Mouse (Mus musculus): Measurements from ENCODE around the gene Dhx35. TPM values are rescaled to one million over a fixed set of nuclear protein-coding genes. Genes with fewer than 3 reads are reported as not detected.

The Dhx35 gene
- polyA plus RNA-seq, 2 experiments = 3.2 to 4.6 TPM

- 64% methylated on average over 4 of the region's 4 CpGs for WGBS (ENCODE audit: insufficient replicate concordance)
- Histone ChIP-seq H3K4me3 (ENCODE audit: insufficient read depth in 1 of 2, low read depth in 2 of 2, low read length in 2 of 2) (no peak overlapping the region), H3K4me2 (ENCODE audit: low read depth) (no peak overlapping the region), H3K36me3 (replicated peaks; ENCODE audit: control insufficient read depth, insufficient read depth, low read depth) (no peaks in the 10 kb centered on the region), H3K9me3 (ENCODE audit: control insufficient read depth, low read length) (no peaks in the 10 kb centered on the region), H3K27ac (no peak overlapping the region), H3K9ac (replicated peaks) (no peak overlapping the region), H3K27me3 (ENCODE audit: control insufficient read depth, insufficient read depth, low read length) (no peaks in the 10 kb centered on the region), H3K4me1 (replicated peaks; ENCODE audit: control insufficient read depth in 2 of 2, insufficient read depth in 2 of 2, low read length in 1 of 2) (no peaks in the 10 kb centered on the region)
- TF ChIP-seq EP300 (IDR thresholded peaks at IDR 0.05; ENCODE audit: low read depth) (no peak), CTCF (IDR thresholded peaks at IDR 0.05; ENCODE audit: low read depth) (no peak)
- DNase-seq (ENCODE audit: low read depth in 3 of 3, low spot score in 3 of 3) (no peak), ATAC-seq (ENCODE audit: insufficient read depth) (no peak)
Observed at GRCm38 (mm10) chr2:158864126-158864458, 69.5 kb downstream of the Dhx35 start.

- Histone ChIP-seq H3K9me3 (ENCODE audit: control insufficient read depth, low read length) (no peaks in the 10 kb centered on the region), H3K4me1 (replicated peaks; ENCODE audit: control insufficient read depth in 2 of 2, insufficient read depth in 2 of 2, low read length in 1 of 2) (no peaks in the 10 kb centered on the region), H3K4me3 (ENCODE audit: insufficient read depth in 1 of 2, low read depth in 2 of 2, low read length in 2 of 2) (no peak overlapping the region), H3K36me3 (replicated peaks; ENCODE audit: control insufficient read depth, insufficient read depth, low read depth) (no peaks in the 10 kb centered on the region), H3K9ac (replicated peaks) (no peak overlapping the region), H3K27me3 (ENCODE audit: control insufficient read depth, insufficient read depth, low read length) (no peaks in the 10 kb centered on the region), H3K4me2 (ENCODE audit: low read depth) (no peak overlapping the region), H3K27ac (no peak overlapping the region)
- ATAC-seq (ENCODE audit: insufficient read depth) (peak; percentile 34; the same call in 1 of the 2 replicates), DNase-seq (ENCODE audit: low read depth in 3 of 3, low spot score in 3 of 3) (peak; percentile 24 to 42 (median 31))
- TF ChIP-seq EP300 (IDR thresholded peaks at IDR 0.05; ENCODE audit: low read depth) = no peak
- peak; percentile 97 for TF ChIP-seq CTCF (IDR thresholded peaks at IDR 0.05; ENCODE audit: low read depth)
- 16% methylated on average over 10 of the region's 10 CpGs for WGBS (ENCODE audit: insufficient replicate concordance)
Observed at GRCm38 (mm10) chr2:158865358-158865757, 70.8 kb downstream of the Dhx35 start.

GRCm38 (mm10) chr2:158886571-158886970 is 92.0 kb downstream of the Dhx35 start:
- H3K4me2 ChIP-seq (ENCODE audit: low read depth) = no peak overlapping the region
- H3K4me3 ChIP-seq (ENCODE audit: insufficient read depth in 1 of 2, low read depth in 2 of 2, low read length in 2 of 2) = no peak overlapping the region
- no peak overlapping the region for H3K27ac ChIP-seq
- H3K27me3 ChIP-seq (ENCODE audit: control insufficient read depth, insufficient read depth, low read length) = no peaks in the 10 kb centered on the region
- H3K9me3 ChIP-seq (ENCODE audit: control insufficient read depth, low read length) = no peaks in the 10 kb centered on the region
- no peaks in the 10 kb centered on the region for H3K36me3 ChIP-seq (replicated peaks; ENCODE audit: control insufficient read depth, insufficient read depth, low read depth)
- 24% methylated on average over 6 of the region's 6 CpGs for WGBS (ENCODE audit: insufficient replicate concordance)
- TF ChIP-seq EP300 (IDR thresholded peaks at IDR 0.05; ENCODE audit: low read depth) (no peak), CTCF (IDR thresholded peaks at IDR 0.05; ENCODE audit: low read depth) (peak; percentile 72)
- no peak overlapping the region for H3K9ac ChIP-seq (replicated peaks)
- DNase-seq (ENCODE audit: low read depth in 3 of 3, low spot score in 3 of 3) = peak; percentile 3 to 19 (median 7)
- no peak for ATAC-seq (ENCODE audit: insufficient read depth)
- H3K4me1 ChIP-seq (replicated peaks; ENCODE audit: control insufficient read depth in 2 of 2, insufficient read depth in 2 of 2, low read length in 1 of 2) = no peaks in the 10 kb centered on the region

GRCm38 (mm10) chr2:158888531-158888930 is 93.9 kb downstream of the Dhx35 start:
- no peaks in the 10 kb centered on the region for H3K27me3 ChIP-seq (ENCODE audit: control insufficient read depth, insufficient read depth, low read length)
- H3K36me3 ChIP-seq (replicated peaks; ENCODE audit: control insufficient read depth, insufficient read depth, low read depth) = no peaks in the 10 kb centered on the region
- no peak overlapping the region for H3K9ac ChIP-seq (replicated peaks)
- no peak overlapping the region for H3K27ac ChIP-seq
- no peak overlapping the region for H3K4me2 ChIP-seq (ENCODE audit: low read depth)
- no peak overlapping the region for H3K4me3 ChIP-seq (ENCODE audit: insufficient read depth in 1 of 2, low read depth in 2 of 2, low read length in 2 of 2)
- no peaks in the 10 kb centered on the region for H3K4me1 ChIP-seq (replicated peaks; ENCODE audit: control insufficient read depth in 2 of 2, insufficient read depth in 2 of 2, low read length in 1 of 2)
- DNase-seq (ENCODE audit: low read depth in 3 of 3, low spot score in 3 of 3) (no peak), ATAC-seq (ENCODE audit: insufficient read depth) (no peak)
- no peaks in the 10 kb centered on the region for H3K9me3 ChIP-seq (ENCODE audit: control insufficient read depth, low read length)
- TF ChIP-seq EP300 (IDR thresholded peaks at IDR 0.05; ENCODE audit: low read depth) (no peak), CTCF (IDR thresholded peaks at IDR 0.05; ENCODE audit: low read depth) (no peak)
- WGBS (ENCODE audit: insufficient replicate concordance) = 57% methylated on average over 5 of the region's 5 CpGs

- Histone ChIP-seq H3K9me3 (ENCODE audit: control insufficient read depth, low read length) (no peaks in the 10 kb centered on the region), H3K4me3 (ENCODE audit: insufficient read depth in 1 of 2, low read depth in 2 of 2, low read length in 2 of 2) (no peak overlapping the region), H3K36me3 (replicated peaks; ENCODE audit: control insufficient read depth, insufficient read depth, low read depth) (no peaks in the 10 kb centered on the region), H3K4me1 (replicated peaks; ENCODE audit: control insufficient read depth in 2 of 2, insufficient read depth in 2 of 2, low read length in 1 of 2) (no peaks in the 10 kb centered on the region), H3K27ac (no peak overlapping the region), H3K27me3 (ENCODE audit: control insufficient read depth, insufficient read depth, low read length) (no peaks in the 10 kb centered on the region), H3K4me2 (ENCODE audit: low read depth) (no peak overlapping the region), H3K9ac (replicated peaks) (no peak overlapping the region)
- TF ChIP-seq CTCF (IDR thresholded peaks at IDR 0.05; ENCODE audit: low read depth) = no peak
- no peak for TF ChIP-seq EP300 (IDR thresholded peaks at IDR 0.05; ENCODE audit: low read depth)
- ATAC-seq (ENCODE audit: insufficient read depth) (no peak), DNase-seq (ENCODE audit: low read depth in 3 of 3, low spot score in 3 of 3) (no peak)
- 31% methylated on average over 11 of the region's 11 CpGs for WGBS (ENCODE audit: insufficient replicate concordance)
Observed at GRCm38 (mm10) chr2:158889201-158889600, 94.6 kb downstream of the Dhx35 start.
